Mouse (Mus musculus): Measurements from ENCODE around the gene Gimap9. TPM values are rescaled to one million over a fixed set of nuclear protein-coding genes. Genes with fewer than 3 reads are reported as not detected.

Gene Gimap9
- total RNA-seq, 1 experiment, result 3.4 TPM

DNA sequence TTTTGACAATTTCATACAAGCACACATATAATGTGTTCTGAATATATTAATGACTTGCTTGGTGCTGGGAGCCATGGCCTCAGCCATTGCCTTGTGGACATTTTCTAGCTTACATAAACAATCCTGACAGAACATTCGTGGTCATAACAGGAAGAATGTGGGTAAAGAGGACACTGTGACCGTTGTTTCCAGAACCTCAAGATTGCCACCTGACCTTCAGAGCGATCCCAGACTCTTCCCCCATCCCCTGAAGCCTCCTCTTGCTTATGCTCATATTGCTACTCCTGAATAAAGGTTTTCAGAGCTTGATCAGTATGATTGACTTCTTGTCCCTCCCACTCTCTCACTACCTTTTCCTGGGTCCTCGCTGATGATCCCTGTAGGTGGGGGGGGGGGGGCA lies 2.5 kb downstream of the Gimap9 start:
- in situ Hi-C loops (cut with MboI; ENCODE audit: low sequenced_read_pairs in 2 of 2, unreplicated experiment in 2 of 2), result no loop called here
- no peak for TF ChIP-seq CHD2 (IDR thresholded peaks at IDR 0.05; ENCODE audit: low read depth, low read length)
- no peak for TF ChIP-seq HCFC1 (IDR thresholded peaks at IDR 0.05; ENCODE audit: borderline replicate concordance, insufficient read depth, low read length)
- TF ChIP-seq ZNF384 (IDR thresholded peaks at IDR 0.05; ENCODE audit: low read depth, low read length), result no peak
- no peak for TF ChIP-seq ZC3H11A (IDR thresholded peaks at IDR 0.05; ENCODE audit: borderline replicate concordance, low read depth, low read length)
- no peak for TF ChIP-seq MAFK (IDR thresholded peaks at IDR 0.05; ENCODE audit: insufficient read depth, low read depth, low read length)
- no peak for DNase-seq (ENCODE audit: low read depth, low spot score)

DNA sequence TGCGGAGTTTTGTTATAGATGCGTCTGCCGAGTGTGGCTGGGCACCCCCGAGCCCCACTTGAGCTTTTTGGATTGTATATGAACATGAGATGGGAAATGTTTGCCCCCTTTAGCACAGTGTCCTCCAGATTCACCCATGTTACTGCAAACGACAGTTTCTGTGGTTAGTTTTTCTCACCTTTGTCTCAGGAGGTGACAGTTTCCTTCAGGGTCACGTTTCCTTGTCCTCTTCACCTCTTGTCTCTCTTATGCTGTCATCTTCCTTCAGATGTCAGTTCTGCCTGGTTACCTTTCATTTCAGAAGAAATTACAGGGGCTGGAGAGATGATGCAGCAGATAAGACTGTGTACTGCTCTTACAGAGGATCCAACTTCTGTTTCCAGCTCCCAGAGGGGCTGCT lies 3.8 kb downstream of the Gimap9 start:
- in situ Hi-C loops (cut with MboI; ENCODE audit: low sequenced_read_pairs in 2 of 2, unreplicated experiment in 2 of 2), result no loop called here
- Histone ChIP-seq H3K36me3 (ENCODE audit: control insufficient read depth, insufficient read depth, low read length, poor library complexity, severe bottlenecking) (no peaks in the 10 kb centered on the region), H3K4me3 (ENCODE audit: insufficient read depth in 1 of 2, low read depth in 1 of 2, low read length in 2 of 2, poor library complexity in 1 of 2, severe bottlenecking in 1 of 2) (no peak overlapping the region), H3K9me3 (ENCODE audit: control insufficient read depth, insufficient read depth, low read depth, low read length) (no peaks in the 10 kb centered on the region), H3K9ac (ENCODE audit: insufficient read depth, low read depth, low read length, poor library complexity, severe bottlenecking) (no peak overlapping the region), H3K27ac (ENCODE audit: insufficient read depth, low read depth, low read length, poor library complexity, severe bottlenecking) (no peak overlapping the region), H3K4me1 (ENCODE audit: control insufficient read depth in 2 of 2, insufficient read depth in 2 of 2, low read length in 2 of 2, poor library complexity in 1 of 2) (peaks cover 4 to 14% of the 10 kb centered on the region in 2 experiments)
- DNase-seq (ENCODE audit: low read depth, low spot score), result no peak
- TF ChIP-seq ZC3H11A (IDR thresholded peaks at IDR 0.05; ENCODE audit: borderline replicate concordance, low read depth, low read length) (no peak), MAFK (IDR thresholded peaks at IDR 0.05; ENCODE audit: insufficient read depth, low read depth, low read length) (no peak), CHD2 (IDR thresholded peaks at IDR 0.05; ENCODE audit: low read depth, low read length) (no peak), ZNF384 (IDR thresholded peaks at IDR 0.05; ENCODE audit: low read depth, low read length) (no peak), HCFC1 (IDR thresholded peaks at IDR 0.05; ENCODE audit: borderline replicate concordance, insufficient read depth, low read length) (no peak)

More for the DNA sequence above, 2.5 kb downstream of the Gimap9 start:
- Histone ChIP-seq H3K9ac (ENCODE audit: insufficient read depth, low read depth, low read length, poor library complexity, severe bottlenecking) (no peak overlapping the region), H3K9me3 (ENCODE audit: control insufficient read depth, insufficient read depth, low read depth, low read length) (no peaks in the 10 kb centered on the region), H3K4me3 (ENCODE audit: insufficient read depth in 1 of 2, low read depth in 1 of 2, low read length in 2 of 2, poor library complexity in 1 of 2, severe bottlenecking in 1 of 2) (no peak overlapping the region), H3K4me1 (ENCODE audit: control insufficient read depth in 2 of 2, insufficient read depth in 2 of 2, low read length in 2 of 2, poor library complexity in 1 of 2) (peaks cover 4 to 14% of the 10 kb centered on the region in 2 experiments), H3K36me3 (ENCODE audit: control insufficient read depth, insufficient read depth, low read length, poor library complexity, severe bottlenecking) (no peaks in the 10 kb centered on the region), H3K27ac (ENCODE audit: insufficient read depth, low read depth, low read length, poor library complexity, severe bottlenecking) (no peak overlapping the region)

DNA sequence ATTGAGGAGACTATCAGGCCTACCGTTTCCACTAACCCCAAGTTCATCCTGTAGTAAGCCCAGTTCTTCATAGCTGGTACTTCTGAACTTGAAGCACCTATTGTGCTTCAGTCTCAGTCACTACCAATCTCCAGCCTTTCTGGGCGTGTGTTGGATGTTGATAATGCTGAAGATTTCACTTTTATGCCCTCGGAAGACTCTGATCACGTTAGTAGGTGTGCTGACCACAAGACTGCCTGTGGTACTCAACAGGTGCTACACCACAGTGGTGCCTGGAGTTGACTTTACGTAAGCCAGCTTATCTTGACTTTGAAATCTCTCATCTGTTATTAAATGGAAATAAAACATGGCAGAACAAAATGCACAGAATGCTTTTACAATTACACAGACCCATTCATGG lies 4.5 kb downstream of the Gimap9 start:
- H3K9me3 ChIP-seq (ENCODE audit: control insufficient read depth, insufficient read depth, low read depth, low read length), result no peaks in the 10 kb centered on the region
- DNase-seq (ENCODE audit: low read depth, low spot score), result no peak
- H3K4me3 ChIP-seq (ENCODE audit: insufficient read depth in 1 of 2, low read depth in 1 of 2, low read length in 2 of 2, poor library complexity in 1 of 2, severe bottlenecking in 1 of 2), result no peak overlapping the region
- in situ Hi-C loops (cut with MboI; ENCODE audit: low sequenced_read_pairs in 2 of 2, unreplicated experiment in 2 of 2), result no loop called here
- TF ChIP-seq HCFC1 (IDR thresholded peaks at IDR 0.05; ENCODE audit: borderline replicate concordance, insufficient read depth, low read length) (no peak), ZC3H11A (IDR thresholded peaks at IDR 0.05; ENCODE audit: borderline replicate concordance, low read depth, low read length) (no peak), ZNF384 (IDR thresholded peaks at IDR 0.05; ENCODE audit: low read depth, low read length) (no peak), MAFK (IDR thresholded peaks at IDR 0.05; ENCODE audit: insufficient read depth, low read depth, low read length) (no peak), CHD2 (IDR thresholded peaks at IDR 0.05; ENCODE audit: low read depth, low read length) (no peak)
- no peaks in the 10 kb centered on the region for H3K36me3 ChIP-seq (ENCODE audit: control insufficient read depth, insufficient read depth, low read length, poor library complexity, severe bottlenecking)
- no peak overlapping the region for H3K27ac ChIP-seq (ENCODE audit: insufficient read depth, low read depth, low read length, poor library complexity, severe bottlenecking)
- H3K4me1 ChIP-seq (ENCODE audit: control insufficient read depth in 2 of 2, insufficient read depth in 2 of 2, low read length in 2 of 2, poor library complexity in 1 of 2), result peaks cover 4 to 10% of the 10 kb centered on the region in 2 experiments
- no peak overlapping the region for H3K9ac ChIP-seq (ENCODE audit: insufficient read depth, low read depth, low read length, poor library complexity, severe bottlenecking)

DNA sequence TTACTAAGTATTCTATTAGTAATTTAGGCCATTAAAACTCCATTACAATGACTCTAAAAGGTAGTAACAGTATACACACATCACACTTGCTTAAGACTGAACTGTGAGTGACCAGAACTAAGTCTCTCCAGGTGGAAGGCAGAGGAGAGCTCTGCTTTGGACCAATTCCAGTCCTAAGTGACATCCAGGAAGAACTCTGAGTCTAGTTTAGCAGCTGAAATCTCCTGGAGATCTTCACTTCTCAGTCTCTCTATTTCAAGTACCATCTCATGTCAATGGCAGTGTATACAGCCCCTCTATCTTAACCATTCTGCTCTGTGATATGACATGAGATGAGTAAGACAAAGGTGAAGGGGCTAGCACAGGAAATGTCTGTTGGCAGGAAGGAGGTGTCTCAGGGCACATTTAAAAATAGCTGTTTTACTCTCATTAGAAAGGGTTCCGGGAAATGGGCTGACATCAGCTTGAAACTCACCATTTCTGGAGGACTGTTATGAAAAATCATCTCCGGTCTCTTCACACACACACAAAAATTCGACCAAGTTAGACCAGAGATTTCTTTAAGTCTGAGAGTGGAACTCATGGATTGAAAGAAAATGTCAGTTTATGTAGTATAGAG lies 5.7 kb downstream of the Gimap9 start:
- Histone ChIP-seq H3K36me3 (ENCODE audit: control insufficient read depth, insufficient read depth, low read length, poor library complexity, severe bottlenecking) (no peaks in the 10 kb centered on the region), H3K27ac (ENCODE audit: insufficient read depth, low read depth, low read length, poor library complexity, severe bottlenecking) (no peak overlapping the region), H3K9me3 (ENCODE audit: control insufficient read depth, insufficient read depth, low read depth, low read length) (no peaks in the 10 kb centered on the region), H3K9ac (ENCODE audit: insufficient read depth, low read depth, low read length, poor library complexity, severe bottlenecking) (no peak overlapping the region), H3K4me3 (ENCODE audit: insufficient read depth in 1 of 2, low read depth in 1 of 2, low read length in 2 of 2, poor library complexity in 1 of 2, severe bottlenecking in 1 of 2) (no peak overlapping the region), H3K4me1 (ENCODE audit: control insufficient read depth in 2 of 2, insufficient read depth in 2 of 2, low read length in 2 of 2, poor library complexity in 1 of 2) (peaks cover 4 to 8% of the 10 kb centered on the region in 2 experiments)
- TF ChIP-seq CHD2 (IDR thresholded peaks at IDR 0.05; ENCODE audit: low read depth, low read length) (no peak), ZC3H11A (IDR thresholded peaks at IDR 0.05; ENCODE audit: borderline replicate concordance, low read depth, low read length) (no peak), MAFK (IDR thresholded peaks at IDR 0.05; ENCODE audit: insufficient read depth, low read depth, low read length) (no peak), HCFC1 (IDR thresholded peaks at IDR 0.05; ENCODE audit: borderline replicate concordance, insufficient read depth, low read length) (no peak), ZNF384 (IDR thresholded peaks at IDR 0.05; ENCODE audit: low read depth, low read length) (no peak)
- no peak for DNase-seq (ENCODE audit: low read depth, low spot score)
- in situ Hi-C loops (cut with MboI; ENCODE audit: low sequenced_read_pairs in 2 of 2, unreplicated experiment in 2 of 2), result no loop called here
